Mouse (Mus musculus) G1E (cell line): ENCODE measurements around the gene Angptl4. TPM values are rescaled to one million over a fixed set of nuclear protein-coding genes. Genes with fewer than 3 reads are reported as not detected.
"Not testable (repeated sequence)": the region's sequence is repeated elsewhere in the genome, so short reads cannot be mapped to it uniquely, and the experiment has no call there.

Source experiments
- ATAC-seq: 2 replicates; pipeline ENCODE4 v1.8.0; 2016; ENCODE audit warnings: mild to moderate bottlenecking; ENCODE audit not compliant: insufficient number of reproducible peaks, poor library complexity, low FRiP score, severe bottlenecking; ENCODE audit errors: extremely low read depth
- DNase-seq: peaks from one replicate; pipeline ENCODE4 v3.0.0; 2012; ENCODE audit warnings: low spot score
- H3K27me3 ChIP-seq: 2 replicates; pipeline ENCODE4 v1.6.1; 2012; ENCODE audit warnings: mild to moderate bottlenecking, low read length, inconsistent platforms; ENCODE audit not compliant: insufficient read depth
- H3K36me3 ChIP-seq: replicated peaks from 2 replicates; pipeline ENCODE3; 2012; ENCODE audit warnings: mild to moderate bottlenecking, inconsistent platforms
- H3K4me1 ChIP-seq: 2 replicates; pipeline ENCODE4 v1.6.1; 2012; ENCODE audit warnings: low read depth, low read length, inconsistent platforms, mixed read lengths; ENCODE audit not compliant: insufficient read depth
- H3K4me3 ChIP-seq: 2 replicates; pipeline ENCODE4 v1.5.1; 2012; ENCODE audit warnings: low read depth, mild to moderate bottlenecking, inconsistent platforms, low read length, moderate library complexity, mixed read lengths
- H3K9me3 ChIP-seq: replicated peaks from 2 replicates; pipeline ENCODE4 v1.6.1; 2012; ENCODE audit warnings: inconsistent platforms
- CTCF ChIP-seq: IDR thresholded peaks from 2 replicates; pipeline ENCODE4 v1.5.1; 2012; ENCODE audit warnings: low read depth, low read length, inconsistent platforms, mixed read lengths
- GATA1 ChIP-seq: IDR thresholded peaks from 2 replicates; pipeline ENCODE4 v1.6.1; 2012; ENCODE audit warnings: borderline replicate concordance, low read length, inconsistent platforms, mixed read lengths
- GATA2 ChIP-seq: IDR thresholded peaks from 2 replicates; pipeline ENCODE4 v1.6.1; 2012; ENCODE audit warnings: low read depth, low read length, inconsistent platforms, borderline replicate concordance
- POLR2AphosphoS5 ChIP-seq: IDR thresholded peaks from 2 replicates; pipeline ENCODE4 v1.6.1; 2012; ENCODE audit warnings: low read depth, low read length, inconsistent platforms; ENCODE audit not compliant: insufficient replicate concordance
- TAL1 ChIP-seq: conservative IDR thresholded peaks from 2 replicates; pipeline ENCODE4 v1.6.1; 2012; ENCODE audit warnings: low read depth, low read length, inconsistent platforms, mixed read lengths
- polyA plus RNA-seq: library from polyadenylated mRNA; stranded (reverse); fragments of >175 nt; gene quantifications from 2 replicates; pipeline ENCODE4 v1.2.3, GENCODE M21; 2012
- total RNA-seq, 2 experiments: library from RNA; stranded (forward) in 1 of 2; stranded (reverse) in 1 of 2; fragments of 200-1000 nt in 1 of 2; fragments of >200 nt in 1 of 2; fragmentation: Nextera tagmentation in 1 of 2; gene quantifications; 2 replicates each; pipeline ENCODE4 v1.2.3; 2014 to 2017

Angptl4 gene
- not detected in 2 replicates for total RNA-seq (2014; fragmentation: Nextera tagmentation)
- 0.06 and 0.11 TPM in 2 replicates for total RNA-seq (2017)
- not detected in 2 replicates for polyA plus RNA-seq

DNA sequence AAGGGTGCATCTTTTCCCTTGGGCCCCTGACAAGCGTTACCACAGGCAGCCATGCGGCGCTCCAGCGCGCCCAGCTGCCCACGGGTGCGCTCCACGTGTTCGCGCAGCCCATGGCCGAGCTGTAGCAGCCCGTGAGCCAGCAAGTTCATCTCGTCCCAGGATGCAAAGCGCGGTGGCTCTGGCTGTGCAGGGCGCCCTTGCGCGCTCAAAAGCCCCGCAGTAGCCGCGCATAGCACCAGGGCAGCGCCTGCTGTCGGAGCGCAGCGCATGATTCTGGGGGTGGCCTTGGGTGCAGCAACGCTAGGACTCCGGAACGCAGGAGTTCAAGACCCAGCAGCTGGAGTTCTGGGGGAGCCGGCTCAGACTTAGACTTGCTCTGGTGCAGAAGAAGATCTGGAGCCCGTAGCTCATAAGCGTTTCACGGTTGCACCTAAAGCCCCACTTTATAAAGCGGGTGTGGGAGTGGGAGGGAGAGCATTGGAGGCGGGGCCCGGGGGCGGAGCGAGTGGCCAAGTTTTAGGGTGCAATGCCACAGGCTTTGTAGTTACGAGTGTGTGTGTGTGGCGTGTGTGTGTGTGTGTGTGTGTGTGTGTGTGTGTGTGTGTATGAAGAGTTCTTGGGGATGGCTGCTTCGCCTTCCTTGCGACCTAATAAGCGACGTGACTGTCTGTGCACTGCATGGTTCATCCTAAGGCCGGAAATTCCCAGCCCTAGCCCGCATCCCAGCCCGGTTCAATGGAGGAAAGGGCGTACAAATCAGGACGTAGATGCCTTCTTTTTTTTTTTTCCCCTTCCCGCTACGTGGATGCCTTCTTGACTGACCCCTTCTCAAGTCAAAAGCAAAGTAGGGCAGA lies at the start of gene Angptl4:
TSS of gene Angptl4 (minus strand) at position 707 of the 854 bp plus-strand sequence.
- Histone ChIP-seq H3K9me3 (no peaks in the 10 kb centered on the region), H3K4me3 (no peak within 1 kb of the TSS), H3K27me3 (peaks cover 37% of the 10 kb centered on the region), H3K36me3 (no peaks in the 10 kb centered on the region), H3K4me1 (no peaks in the 10 kb centered on the region)
- DNase-seq (no peak), ATAC-seq (no peak)
- TF ChIP-seq GATA1, result no peak
- TF ChIP-seq GATA2, result no peak
- no peak for TF ChIP-seq POLR2AphosphoS5
- TF ChIP-seq CTCF, result no peak
- no peak for TF ChIP-seq TAL1

DNA sequence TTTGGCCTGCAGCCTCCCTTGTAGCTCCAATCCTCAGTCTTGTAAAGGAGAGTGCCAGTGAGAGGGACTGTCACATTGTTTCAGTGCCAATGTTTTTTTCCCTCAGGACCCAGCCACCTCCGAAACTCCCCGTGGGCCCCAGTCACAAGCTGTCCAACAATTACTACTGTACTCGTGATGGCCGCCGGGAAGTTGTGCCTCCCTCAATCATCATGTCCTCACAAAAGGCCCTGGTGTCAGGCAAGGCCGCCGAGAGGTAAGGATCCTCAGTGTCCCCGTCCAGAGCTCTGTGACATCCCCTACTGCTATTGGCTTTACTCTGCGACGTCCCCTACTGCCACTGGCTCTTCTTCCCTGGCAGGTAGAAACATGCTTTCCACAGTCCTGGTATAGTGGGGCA lies 47.9 kb upstream of the Angptl4 start:
- TF ChIP-seq GATA2 (no peak), POLR2AphosphoS5 (no peak), GATA1 (no peak), TAL1 (no peak), CTCF (no peak)
- peaks cover 29% of the 10 kb centered on the region for H3K4me1 ChIP-seq
- no peak for ATAC-seq
- no peak overlapping the region for H3K4me3 ChIP-seq
- H3K27me3 ChIP-seq, result no peaks in the 10 kb centered on the region
- peaks cover 87% of the 10 kb centered on the region for H3K36me3 ChIP-seq
- DNase-seq, result no peak
- H3K9me3 ChIP-seq, result no peaks in the 10 kb centered on the region

DNA sequence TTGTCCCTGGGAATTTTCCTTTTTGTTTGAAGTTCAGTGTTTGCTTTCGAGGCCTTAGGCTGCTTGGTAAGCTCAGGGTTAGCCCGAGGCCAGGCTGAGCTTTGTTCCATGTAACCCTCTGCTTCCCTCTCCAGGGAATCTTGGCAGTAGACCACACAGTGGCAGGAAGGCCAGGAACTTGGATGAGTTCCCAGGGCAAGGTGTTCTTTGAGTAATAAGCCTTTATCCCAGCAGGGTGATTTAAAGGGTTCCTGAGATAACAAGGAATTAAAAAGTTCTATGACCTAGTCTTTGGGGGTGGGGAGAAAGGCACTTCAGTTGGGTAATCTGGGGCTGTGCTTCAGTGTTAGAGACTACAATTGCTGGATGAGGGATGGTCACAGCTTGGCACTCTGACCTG lies 47.3 kb upstream of the Angptl4 start:
- Histone ChIP-seq H3K4me3 (no peak overlapping the region), H3K4me1 (peaks cover 29% of the 10 kb centered on the region), H3K27me3 (no peaks in the 10 kb centered on the region), H3K9me3 (no peaks in the 10 kb centered on the region), H3K36me3 (peaks cover 81% of the 10 kb centered on the region)
- DNase-seq (no peak), ATAC-seq (no peak)
- TF ChIP-seq CTCF (no peak), TAL1 (no peak), POLR2AphosphoS5 (no peak), GATA2 (no peak)

DNA sequence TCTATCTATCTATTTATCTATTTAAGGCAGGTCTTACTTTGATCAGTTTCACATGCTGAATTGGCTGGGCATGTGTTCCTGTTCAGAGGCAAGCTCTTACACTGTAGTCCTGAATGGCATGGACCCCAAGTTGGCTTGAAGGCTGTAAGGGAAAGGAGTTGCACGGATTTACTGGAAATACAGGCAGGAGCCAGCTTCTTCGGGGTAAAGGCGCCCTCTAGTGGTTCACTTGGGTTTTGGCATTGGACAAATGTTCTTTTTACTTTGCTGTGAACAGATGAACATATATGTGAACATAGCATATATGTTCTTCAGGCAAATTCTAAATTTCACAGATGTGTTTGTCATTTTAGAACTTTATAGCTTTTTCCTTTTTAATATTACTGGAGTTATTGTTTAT lies 45.2 kb upstream of the Angptl4 start:
- peaks cover 41% of the 10 kb centered on the region for H3K4me1 ChIP-seq
- TF ChIP-seq TAL1, result no peak
- peak; percentile 84 for TF ChIP-seq CTCF
- no peak overlapping the region for H3K4me3 ChIP-seq
- no peaks in the 10 kb centered on the region for H3K9me3 ChIP-seq
- peak; percentile 57 for DNase-seq
- ATAC-seq, result no peak
- no peaks in the 10 kb centered on the region for H3K27me3 ChIP-seq
- peaks cover 80% of the 10 kb centered on the region for H3K36me3 ChIP-seq

DNA sequence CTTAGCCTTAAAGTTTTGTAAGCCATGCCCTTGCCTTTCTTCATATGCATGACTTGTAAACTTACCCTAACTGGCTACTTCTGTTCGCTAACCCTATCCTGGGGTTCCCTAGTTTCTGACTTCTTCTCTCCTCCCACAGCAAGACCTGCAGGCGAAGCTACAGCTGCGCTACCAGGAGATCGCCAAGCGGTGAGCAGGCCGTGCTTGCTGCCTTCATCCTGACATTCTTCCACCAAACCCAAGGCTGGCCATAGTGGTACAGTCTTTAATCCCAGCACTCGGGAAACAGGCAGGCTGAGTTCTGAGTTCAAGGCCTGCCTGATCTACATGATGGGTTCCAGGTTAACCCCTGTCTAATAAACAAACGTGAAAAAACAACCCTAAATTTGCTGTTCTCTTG lies 43.8 kb upstream of the Angptl4 start:
- no peak for DNase-seq
- Histone ChIP-seq H3K4me3 (peak overlapping the region; percentile 81), H3K36me3 (peaks cover 80% of the 10 kb centered on the region), H3K27me3 (no peaks in the 10 kb centered on the region), H3K4me1 (peaks cover 53% of the 10 kb centered on the region), H3K9me3 (no peaks in the 10 kb centered on the region)
- ATAC-seq, result no peak
- no peak for TF ChIP-seq GATA1
- no peak for TF ChIP-seq TAL1
- TF ChIP-seq GATA2, result no peak
- no peak for TF ChIP-seq POLR2AphosphoS5
- no peak for TF ChIP-seq CTCF

DNA sequence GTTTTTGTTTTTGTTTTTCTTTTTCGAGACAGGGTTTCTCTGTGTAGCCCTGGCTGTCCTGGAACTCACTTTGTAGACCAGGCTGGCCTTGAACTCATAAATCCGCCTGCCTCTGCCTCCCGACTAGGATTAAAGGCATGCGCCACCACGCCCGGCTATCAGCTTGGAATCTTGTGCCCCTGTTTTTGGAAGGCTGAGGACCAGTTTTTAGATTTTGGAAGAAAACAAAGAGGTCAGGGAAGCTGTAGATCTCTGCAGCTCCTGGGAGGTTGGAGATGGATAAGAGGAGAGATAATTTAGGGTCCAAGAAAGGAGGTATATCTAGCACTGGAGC lies 43.3 kb upstream of the Angptl4 start:
- peaks cover 80% of the 10 kb centered on the region for H3K36me3 ChIP-seq
- not testable (repeated sequence) for ATAC-seq, H3K27me3 ChIP-seq, DNase-seq, H3K9me3 ChIP-seq
- peak overlapping the region; percentile 81 for H3K4me3 ChIP-seq
- peaks cover 58% of the 10 kb centered on the region for H3K4me1 ChIP-seq
